In the genomic region with DNA sequence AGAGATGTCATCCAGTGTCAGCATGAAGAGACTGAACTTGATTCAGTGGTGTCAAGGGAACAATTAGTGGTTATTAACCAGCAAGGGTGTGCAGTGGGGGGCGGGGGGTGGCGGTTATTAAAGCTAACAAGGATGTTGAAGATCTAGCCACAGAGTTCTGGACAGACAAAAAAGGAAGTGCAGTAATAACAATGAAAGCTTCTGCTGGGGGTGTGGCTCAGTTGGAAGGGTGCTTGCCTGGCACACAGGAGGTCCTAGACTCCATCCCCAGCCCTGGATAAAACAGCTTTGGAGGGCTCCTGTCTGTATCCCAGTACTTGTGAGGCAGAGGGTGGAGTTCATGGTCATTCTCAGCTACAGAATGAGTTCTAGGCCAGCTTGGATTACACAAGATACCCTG, we compare ENCODE assay signal across 26 mouse cellular contexts.
DNase-seq lines count a peak whose midpoint lies in the region; ATAC-seq and TF ChIP-seq lines count a peak whose summit lies in the region.
"Had no signal": no experiment of that assay in that cellular context is flagged by ENCODE, and none has a peak within 500 bp of the region (broad histone marks: within the 10 kb centered on the region; RNA-seq: fewer than 3 reads in every experiment).

No protein-coding gene starts in this region.

- dilution Hi-C loops in CH12.LX (cut with MboI; ENCODE audit: extremely low pct_ligation_motif_present, extremely low pct_unique_long_range_greater_than_20kb, low sequenced_read_pairs): no loop called here

- H3K9ac ChIP-seq in neural tube, embryonic 13.5 days: no peak overlapping the region
- no peak overlapping the region for H3K9ac ChIP-seq in CH12.LX (ENCODE audit: insufficient read depth, low read depth)
- H3K9ac ChIP-seq in forebrain, embryonic 13.5 days: no peak overlapping the region
- H3K9ac ChIP-seq: embryonic facial prominence, embryonic 12.5 days; embryonic facial prominence, embryonic 15.5 days; forebrain, embryonic 15.5 days; hindbrain, embryonic 13.5 days; intestine, embryonic 15.5 days had no signal

- H3K79me2 ChIP-seq in CH12.LX (replicated peaks; ENCODE audit: control insufficient read depth, extremely low read depth, insufficient read depth, poor library complexity, severe bottlenecking): no peaks in the 10 kb centered on the region

- no peaks in the 10 kb centered on the region for H3K36me3 ChIP-seq in neural tube, embryonic 13.5 days
- no peaks in the 10 kb centered on the region for H3K36me3 ChIP-seq in CH12.LX (replicated peaks in 1 of 2; ENCODE audit: control insufficient read depth in 1 of 2, insufficient read depth in 1 of 2, low read length in 1 of 2)
- H3K36me3 ChIP-seq in forebrain, embryonic 13.5 days (ENCODE audit: poor library complexity, severe bottlenecking): no peaks in the 10 kb centered on the region
- H3K36me3 ChIP-seq: embryonic facial prominence, embryonic 12.5 days; embryonic facial prominence, embryonic 15.5 days; forebrain, embryonic 15.5 days; hindbrain, embryonic 10.5 days; hindbrain, embryonic 13.5 days; intestine, embryonic 15.5 days had no signal

- no peaks in the 10 kb centered on the region for H3K27me3 ChIP-seq in neural tube, embryonic 13.5 days
- no peaks in the 10 kb centered on the region for H3K27me3 ChIP-seq in CH12.LX (replicated peaks)
- no peaks in the 10 kb centered on the region for H3K27me3 ChIP-seq in forebrain, embryonic 13.5 days
- H3K27me3 ChIP-seq: embryonic facial prominence, embryonic 12.5 days; embryonic facial prominence, embryonic 15.5 days; forebrain, embryonic 15.5 days; intestine, embryonic 15.5 days had no signal

- no peaks in the 10 kb centered on the region for H3K9me3 ChIP-seq in neural tube, embryonic 13.5 days
- no peaks in the 10 kb centered on the region for H3K9me3 ChIP-seq in CH12.LX (replicated peaks; ENCODE audit: low read length)
- H3K9me3 ChIP-seq in forebrain, embryonic 13.5 days (replicated peaks): no peaks in the 10 kb centered on the region
- H3K9me3 ChIP-seq: embryonic facial prominence, embryonic 12.5 days; embryonic facial prominence, embryonic 15.5 days; forebrain, embryonic 15.5 days; hindbrain, embryonic 10.5 days; hindbrain, embryonic 13.5 days; intestine, embryonic 15.5 days had no signal

- no peak overlapping the region for H3K4me3 ChIP-seq in neural tube, embryonic 13.5 days
- H3K4me3 ChIP-seq in CH12.LX (replicated peaks in 1 of 3; ENCODE audit: low read depth in 2 of 3, low read length in 2 of 3, poor library complexity in 1 of 3): no peak overlapping the region
- H3K4me3 ChIP-seq in forebrain, embryonic 13.5 days: no peak overlapping the region
- H3K4me3 ChIP-seq: embryonic facial prominence, embryonic 12.5 days; embryonic facial prominence, embryonic 15.5 days; forebrain, embryonic 15.5 days; gastrocnemius, adult 2 months; heart, adult 2 months; hindbrain, embryonic 10.5 days; hindbrain, embryonic 13.5 days; intestine, embryonic 15.5 days had no signal

- no peak overlapping the region for H3K4me2 ChIP-seq in neural tube, embryonic 13.5 days
- H3K4me2 ChIP-seq in CH12.LX (ENCODE audit: insufficient read depth, low read depth, poor library complexity, severe bottlenecking): no peak overlapping the region; the same call in 1 of the 2 replicates
- no peak overlapping the region for H3K4me2 ChIP-seq in forebrain, embryonic 13.5 days
- H3K4me2 ChIP-seq: embryonic facial prominence, embryonic 12.5 days; embryonic facial prominence, embryonic 15.5 days; forebrain, embryonic 15.5 days; heart, embryonic 11.5 days; hindbrain, embryonic 13.5 days; intestine, embryonic 15.5 days had no signal

- peaks cover 6% of the 10 kb centered on the region for H3K4me1 ChIP-seq in neural tube, embryonic 13.5 days (replicated peaks)
- H3K4me1 ChIP-seq in CH12.LX (ENCODE audit: control insufficient read depth in 1 of 2, insufficient read depth in 2 of 2): peaks cover 6 to 34% of the 10 kb centered on the region in 2 experiments; a peak in 3 of 4 replicates
- H3K4me1 ChIP-seq in forebrain, embryonic 13.5 days: 0 out of 2 replicates have a peak, but pooled peaks cover 6% of the 10 kb centered on the region
- H3K4me1 ChIP-seq: forebrain, embryonic 15.5 days; intestine, embryonic 15.5 days had no signal

- TF ChIP-seq POLR2A in CH12.LX (IDR thresholded peaks at IDR 0.05; ENCODE audit: low read depth, low read length): no peak

- no peak for DNase-seq in neural tube, embryonic 10.5 days (ENCODE audit: extremely low spot score, low spot score)
- peak; percentile 13 for DNase-seq in CH12.LX (ENCODE audit: extremely low read depth)
- no peak for DNase-seq in lung, postnatal 10 days
- DNase-seq: adrenal gland, adult 8-10 months; adrenal gland, postnatal 25 days; cerebellum, adult 11-12 months; cerebellum, adult 8-10 months; cerebellum, postnatal 10 days; cerebellum, postnatal 36 days; gastrocnemius, adult 2 months; gastrocnemius, postnatal 14 days; heart, adult 2 months had no signal

- ATAC-seq in neural tube, embryonic 13.5 days (ENCODE audit: low read depth): peak; percentile 23; the same call in 1 of the 2 replicates
- peak; percentile 27 to 50; a peak in 2 of 4 replicates for ATAC-seq in hematopoietic stem cell, adult 5-6 weeks (replicated peaks in 1 of 2; ENCODE audit: insufficient read depth in 1 of 2, low FRiP score in 2 of 2, low TSS enrichment in 1 of 2, low read depth in 1 of 2, poor library complexity in 2 of 2, severe bottlenecking in 2 of 2)
- ATAC-seq in frontal cortex, adult (ENCODE audit: low TSS enrichment): no peak
- no peak for ATAC-seq in forebrain, embryonic 13.5 days
- ATAC-seq: activated CD4-positive, CD25-positive, alpha-beta regulatory T cell, adult 4 months; CD4-positive, CD25-positive, alpha-beta regulatory T cell, adult 4 months; forebrain, embryonic 15.5 days; hindbrain, embryonic 16.5 days; intestine, embryonic 15.5 days had no signal

- 42% methylated on average over 2 of the region's 2 CpGs for WGBS in neural tube, embryonic 13.5 days
- WGBS in forebrain, embryonic 13.5 days: 63% methylated on average over 2 of the region's 2 CpGs

- TF ChIP-seq RAD21 in CH12.LX (IDR thresholded peaks at IDR 0.05; ENCODE audit: low read depth, low read length): no peak

- no peak for TF ChIP-seq EP300 in CH12.LX (IDR thresholded peaks at IDR 0.05; ENCODE audit: low read length)

- in situ Hi-C loops in CH12.LX (cut with MboI; ENCODE audit: low pct_ligation_motif_present, low pct_unique_long_range_greater_than_20kb, low sequenced_read_pairs): no loop called here

- no peak for TF ChIP-seq CTCF in CH12.LX (conservative IDR thresholded peaks at IDR 0.05 in 1 of 2, IDR thresholded peaks at IDR 0.05 in 1 of 2; ENCODE audit: low read depth in 2 of 2, low read length in 2 of 2)

- H3K27ac ChIP-seq in neural tube, embryonic 13.5 days (replicated peaks): no peak overlapping the region
- H3K27ac ChIP-seq in CH12.LX (ENCODE audit: insufficient read depth, low read depth): no peak overlapping the region
- no peak overlapping the region for H3K27ac ChIP-seq in forebrain, embryonic 13.5 days
- H3K27ac ChIP-seq: embryonic facial prominence, embryonic 12.5 days; embryonic facial prominence, embryonic 15.5 days; forebrain, embryonic 15.5 days; gastrocnemius, adult 2 months; heart, adult 2 months; hindbrain, embryonic 10.5 days; hindbrain, embryonic 13.5 days; intestine, embryonic 15.5 days had no signal

TF ChIP-seq in CH12.LX, 34 proteins besides CTCF, POLR2A, EP300 and RAD21:
- TF ChIP-seq POLR2AphosphoS2 (IDR thresholded peaks at IDR 0.05; ENCODE audit: low read depth, low read length): no peak
- TF ChIP-seq JUND (conservative IDR thresholded peaks at IDR 0.05; ENCODE audit: low read depth, low read length): no peak
- TF ChIP-seq TCF12 (IDR thresholded peaks at IDR 0.05; ENCODE audit: low read depth, low read length): no peak

Comparison
In these comparisons a context has a peak if more than half of its experiments do, and no peak if none do; other contexts are left out.
1. ATAC-seq: peak in neural tube, embryonic 13.5 days (single experiment) and hematopoietic stem cell, adult 5-6 weeks (2 of 2); none in frontal cortex, adult (single experiment) and forebrain, embryonic 13.5 days (single experiment).